29 mouse cellular contexts compared by ENCODE assay signal in the genomic region with DNA sequence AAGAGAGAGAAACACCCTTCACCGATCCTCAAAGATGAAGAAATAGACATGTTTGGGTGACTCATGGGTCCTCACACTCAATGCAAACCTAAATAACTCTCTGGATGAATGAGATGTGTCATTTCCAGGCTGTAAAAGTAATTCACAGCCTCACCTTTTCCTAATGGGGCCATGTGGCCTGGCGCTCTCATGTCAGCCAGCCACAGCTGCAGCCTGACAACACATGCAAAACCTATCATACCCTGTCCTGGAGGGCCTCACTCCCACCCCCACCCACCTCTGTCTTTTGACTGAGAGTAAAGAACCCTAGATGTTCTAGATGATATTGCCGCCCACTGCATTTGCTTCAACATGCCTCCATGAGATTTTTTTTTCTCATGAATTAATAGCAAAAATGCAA.
A peak's percentile ranks its signal among the peaks of the same experiment; 100 is the strongest.
DNase-seq lines count a peak whose midpoint lies in the region; ATAC-seq lines count a peak whose summit lies in the region.
"Had no signal": no experiment of that assay in that cellular context is flagged by ENCODE, and none has a peak within 500 bp of the region (broad histone marks: within the 10 kb centered on the region; RNA-seq: fewer than 3 reads in every experiment).

No protein-coding gene starts in this region.

- H3K4me3 ChIP-seq in heart, embryonic 12.5 days: no peak overlapping the region
- H3K4me3 ChIP-seq in neural tube, embryonic 15.5 days (replicated peaks): no peak overlapping the region
- H3K4me3 ChIP-seq: embryonic facial prominence, embryonic 12.5 days; forebrain, embryonic 15.5 days; gastrocnemius, adult 2 months; heart, embryonic 15.5 days; liver, embryonic 12.5 days; midbrain, embryonic 12.5 days; myocyte had no signal

- 84% methylated on average over 3 of the region's 3 CpGs for WGBS in heart, embryonic 12.5 days
- 68% methylated on average over 3 of the region's 3 CpGs for WGBS in neural tube, embryonic 15.5 days

- no peak overlapping the region for H3K9ac ChIP-seq in heart, embryonic 12.5 days
- H3K9ac ChIP-seq in neural tube, embryonic 15.5 days (replicated peaks): no peak overlapping the region
- H3K9ac ChIP-seq: embryonic facial prominence, embryonic 12.5 days; forebrain, embryonic 15.5 days; heart, embryonic 15.5 days; liver, embryonic 12.5 days; liver, postnatal 0 days; midbrain, embryonic 12.5 days had no signal

- peaks cover 5% of the 10 kb centered on the region for H3K9me3 ChIP-seq in heart, embryonic 12.5 days (replicated peaks)
- H3K9me3 ChIP-seq in neural tube, embryonic 15.5 days (replicated peaks): no peaks in the 10 kb centered on the region
- H3K9me3 ChIP-seq: embryonic facial prominence, embryonic 12.5 days; forebrain, embryonic 15.5 days; G1E; heart, embryonic 15.5 days; liver, embryonic 12.5 days; midbrain, embryonic 12.5 days had no signal

- H3K36me3 ChIP-seq in heart, embryonic 12.5 days: no peaks in the 10 kb centered on the region
- H3K36me3 ChIP-seq in neural tube, embryonic 15.5 days: no peaks in the 10 kb centered on the region
- H3K36me3 ChIP-seq: embryonic facial prominence, embryonic 12.5 days; forebrain, embryonic 15.5 days; G1E; heart, embryonic 15.5 days; liver, embryonic 12.5 days; midbrain, embryonic 12.5 days had no signal

- H3K27ac ChIP-seq in heart, embryonic 12.5 days (ENCODE audit: poor library complexity, severe bottlenecking): no peak overlapping the region
- no peak overlapping the region for H3K27ac ChIP-seq in neural tube, embryonic 15.5 days (replicated peaks)
- H3K27ac ChIP-seq: embryonic facial prominence, embryonic 12.5 days; forebrain, embryonic 15.5 days; gastrocnemius, adult 2 months; heart, embryonic 15.5 days; hindbrain, postnatal 0 days; liver, embryonic 12.5 days; midbrain, embryonic 12.5 days had no signal

- DNase-seq in heart, adult 11 months: peak; percentile 97
- peak; percentile 13 for DNase-seq in neural tube, embryonic 10.5 days (ENCODE audit: extremely low spot score, low spot score)
- peak; percentile 23 for DNase-seq in mesoderm, embryonic 11.5 days (ENCODE audit: low read depth, low spot score)
- no peak for DNase-seq in layer of hippocampus, postnatal 10 days (ENCODE audit: low spot score in 2 of 2)
- no peak for DNase-seq in urinary bladder, adult 2 months (ENCODE audit: low spot score)
- DNase-seq: cerebellum, adult 8-10 months; cerebellum, postnatal 25 days; gastrocnemius, adult 2 months; gastrocnemius, postnatal 36 days; heart, postnatal 4 days; kidney, adult 9 months; kidney, postnatal 10 days; liver, postnatal 0 days; lung, postnatal 36 days; right cerebral cortex, adult 18-20 months; spleen, adult 18-20 months; thymus, postnatal 14 days had no signal

- no peak for ATAC-seq in heart, embryonic 12.5 days (ENCODE audit: insufficient number of reproducible peaks, low FRiP score)
- ATAC-seq in neural tube, embryonic 15.5 days (ENCODE audit: low FRiP score): no peak
- ATAC-seq: forebrain, embryonic 15.5 days; hindbrain, postnatal 0 days; intestine, embryonic 16.5 days; liver, embryonic 12.5 days; liver, postnatal 0 days; Patski had no signal

- no peak overlapping the region for H3K4me2 ChIP-seq in heart, embryonic 12.5 days
- H3K4me2 ChIP-seq in neural tube, embryonic 15.5 days: no peak overlapping the region
- H3K4me2 ChIP-seq: embryonic facial prominence, embryonic 12.5 days; forebrain, embryonic 15.5 days; heart, embryonic 15.5 days; liver, embryonic 12.5 days; midbrain, embryonic 12.5 days had no signal

- 0 out of 2 replicates have a peak, but pooled peaks cover 3% of the 10 kb centered on the region for H3K27me3 ChIP-seq in heart, embryonic 12.5 days (replicated peaks)
- H3K27me3 ChIP-seq in neural tube, embryonic 15.5 days (replicated peaks): no peaks in the 10 kb centered on the region; the same call in 1 of the 2 replicates
- H3K27me3 ChIP-seq: embryonic facial prominence, embryonic 12.5 days; heart, embryonic 15.5 days; liver, embryonic 12.5 days; midbrain, embryonic 12.5 days had no signal

- H3K4me1 ChIP-seq in heart, embryonic 12.5 days (replicated peaks): no peaks in the 10 kb centered on the region
- H3K4me1 ChIP-seq in neural tube, embryonic 15.5 days: peaks cover 30% of the 10 kb centered on the region
- H3K4me1 ChIP-seq: heart, embryonic 15.5 days; liver, embryonic 12.5 days had no signal

Comparison
In these comparisons a context has a peak if more than half of its experiments do, and no peak if none do; other contexts are left out.
1. DNase-seq: peak in heart, adult 11 months (single experiment), neural tube, embryonic 10.5 days (single experiment) and mesoderm, embryonic 11.5 days (single experiment); none in layer of hippocampus, postnatal 10 days (0 of 2) and urinary bladder, adult 2 months (single experiment).